Mouse (Mus musculus) right cerebral cortex, postnatal 10 days (tissue): ENCODE data around the gene Igsf21.

Experiments
- DNase-seq, 2 experiments: peaks; one replicate each; pipeline ENCODE4 v3.0.0; 2021; ENCODE audit warnings: low spot score in 2 of 2

Igsf21 gene

GRCm38 (mm10) chr4:139978716-139979115, 267.9 kb downstream of the Igsf21 start:
- DNase-seq: no peak

- no peak for DNase-seq
These were observed 269.2 kb downstream of the Igsf21 start for GRCm38 (mm10) chr4:139977308-139977781.
